Mouse (Mus musculus) heart, adult 2 months (tissue): Measurements from ENCODE around the gene Adad2. TPM values are rescaled to one million over a fixed set of nuclear protein-coding genes. Genes with fewer than 3 reads are reported as not detected.

Experiments
- DNase-seq, 2 experiments: peaks; one replicate each; pipeline ENCODE4 v3.0.0; 2021
- H3K27ac ChIP-seq: fragments of 200-600 bp; 2 replicates; pipeline ENCODE4 v1.8.1; 2022
- H3K27me3 ChIP-seq: fragments of 200-500 bp; 2 replicates; pipeline ENCODE4 v1.6.1; 2012; ENCODE audit warnings: mild to moderate bottlenecking, low read length, inconsistent platforms, mixed read lengths; ENCODE audit not compliant: control insufficient read depth, insufficient read depth
- H3K36me3 ChIP-seq: fragments of 200-500 bp; 2 replicates; pipeline ENCODE4 v1.6.1; 2012; ENCODE audit warnings: low read length, inconsistent platforms; ENCODE audit not compliant: control insufficient read depth, insufficient read depth
- H3K4me1 ChIP-seq: fragments of 200-500 bp; 2 replicates; pipeline ENCODE4 v1.6.1; 2011; ENCODE audit warnings: low read length; ENCODE audit not compliant: control insufficient read depth, insufficient read depth
- H3K4me3 ChIP-seq: fragments of 200-600 bp; 2 replicates; pipeline ENCODE4 v1.8.1; 2022
- H3K79me2 ChIP-seq: fragments of 200-500 bp; replicated peaks from 2 replicates; pipeline ENCODE4 v1.6.1; 2012; ENCODE audit warnings: mild to moderate bottlenecking, inconsistent platforms, low read length, moderate library complexity, mixed read lengths; ENCODE audit not compliant: control insufficient read depth, insufficient read depth
- H3K9ac ChIP-seq: fragments of 200-500 bp; 2 replicates; pipeline ENCODE4 v1.6.1; 2012; ENCODE audit warnings: low read depth, mild to moderate bottlenecking, control low read depth, inconsistent platforms, low read length, mixed read lengths
- CTCF ChIP-seq: fragments of 200-600 bp; IDR thresholded peaks from 2 replicates; pipeline ENCODE4 v1.8.1; 2022; ENCODE audit warnings: antibody characterized with exemption, mild to moderate bottlenecking, moderate library complexity
- EP300 ChIP-seq: fragments of 200-500 bp; IDR thresholded peaks from 2 replicates; pipeline ENCODE4 v1.6.1; 2011; ENCODE audit warnings: low read depth, low read length, control low read depth; ENCODE audit not compliant: insufficient read depth
- POLR2A ChIP-seq: fragments of 200-500 bp; IDR thresholded peaks from 2 replicates; pipeline ENCODE4 v1.6.1; 2011; ENCODE audit warnings: mild to moderate bottlenecking, low read depth, low read length, control low read depth; ENCODE audit not compliant: insufficient read depth
- WGBS: fragments of 180-500 bp; shearing (Covaris S2); methylation state at CpG from one replicate; pipeline ENCODE4 v1.1.7; 2018; 5-methylcytosine and 5-hydroxymethylcytosine counted together
- intact Hi-C: fragments of 180-260 bp; cut with DNase I; formaldehyde crosslinking; loops from one replicate; pipeline ENCODE4 v1.15.1; 2025
- polyA plus RNA-seq: library from polyadenylated mRNA; depleted of rRNA; stranded (reverse); fragments of >200 nt; gene quantifications from 2 replicates; pipeline ENCODE4 v1.2.3, GENCODE M21; 2012
- total RNA-seq, 2 experiments: library from RNA; stranded (reverse); gene quantifications; 2 replicates each; pipeline ENCODE4 v1.2.3; 2021

The Adad2 gene
- total and polyA plus RNA-seq, 3 experiments, result not detected

DNA sequence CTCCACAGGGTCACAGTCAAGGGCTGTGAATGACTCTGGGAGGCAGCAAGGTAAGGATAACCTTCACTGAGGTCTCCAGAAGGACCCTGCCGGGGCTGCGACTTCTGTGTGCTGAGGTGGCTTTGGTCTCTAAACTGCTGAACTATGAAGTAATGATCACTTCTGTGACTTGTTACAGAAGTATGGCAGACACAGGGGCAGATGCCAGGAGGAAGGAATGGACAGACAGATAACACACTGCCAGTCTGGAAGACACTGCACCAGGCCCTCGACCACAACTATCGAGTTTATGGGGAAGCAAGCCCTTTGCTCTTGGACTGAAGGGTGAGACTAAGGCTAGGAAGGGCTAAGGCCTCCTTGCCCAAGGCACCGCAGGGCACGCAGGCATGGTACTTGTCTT is 41.4 kb upstream of the Adad2 start:
- H3K4me1 ChIP-seq, result no peaks in the 10 kb centered on the region
- H3K27ac ChIP-seq, result no peak overlapping the region
- H3K4me3 ChIP-seq, result no peak overlapping the region
- intact Hi-C loops, result no loop called here
- H3K36me3 ChIP-seq, result no peaks in the 10 kb centered on the region
- no peak overlapping the region for H3K9ac ChIP-seq
- peaks cover 12% of the 10 kb centered on the region; the same call in 1 of the 2 replicates for H3K79me2 ChIP-seq
- no peak for TF ChIP-seq POLR2A
- TF ChIP-seq EP300, result no peak
- no peak for TF ChIP-seq CTCF
- WGBS, result 73% methylated on average over 6 of the region's 6 CpGs
- DNase-seq, result no peak
- no peaks in the 10 kb centered on the region for H3K27me3 ChIP-seq

DNA sequence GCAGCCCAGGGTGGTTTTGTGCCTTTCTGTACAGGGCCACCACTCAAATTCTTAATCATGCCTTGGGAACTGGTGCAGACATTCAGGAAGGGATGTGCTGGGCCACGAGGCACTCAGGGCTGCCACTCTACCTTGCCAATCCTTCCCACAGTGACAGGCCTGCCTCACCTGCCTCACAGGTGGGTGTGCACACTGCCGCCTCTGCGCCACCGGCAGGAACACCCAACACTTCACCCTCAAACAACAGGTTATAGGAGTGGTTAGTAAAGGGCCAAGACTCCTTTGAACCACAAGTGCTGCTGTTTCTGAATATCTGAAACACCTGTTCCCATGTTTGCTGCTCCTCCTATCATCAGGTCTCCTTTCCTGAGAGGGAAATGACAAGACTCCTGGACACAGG is 40.1 kb upstream of the Adad2 start:
- Histone ChIP-seq H3K27ac (no peak overlapping the region), H3K36me3 (no peaks in the 10 kb centered on the region)

DNA sequence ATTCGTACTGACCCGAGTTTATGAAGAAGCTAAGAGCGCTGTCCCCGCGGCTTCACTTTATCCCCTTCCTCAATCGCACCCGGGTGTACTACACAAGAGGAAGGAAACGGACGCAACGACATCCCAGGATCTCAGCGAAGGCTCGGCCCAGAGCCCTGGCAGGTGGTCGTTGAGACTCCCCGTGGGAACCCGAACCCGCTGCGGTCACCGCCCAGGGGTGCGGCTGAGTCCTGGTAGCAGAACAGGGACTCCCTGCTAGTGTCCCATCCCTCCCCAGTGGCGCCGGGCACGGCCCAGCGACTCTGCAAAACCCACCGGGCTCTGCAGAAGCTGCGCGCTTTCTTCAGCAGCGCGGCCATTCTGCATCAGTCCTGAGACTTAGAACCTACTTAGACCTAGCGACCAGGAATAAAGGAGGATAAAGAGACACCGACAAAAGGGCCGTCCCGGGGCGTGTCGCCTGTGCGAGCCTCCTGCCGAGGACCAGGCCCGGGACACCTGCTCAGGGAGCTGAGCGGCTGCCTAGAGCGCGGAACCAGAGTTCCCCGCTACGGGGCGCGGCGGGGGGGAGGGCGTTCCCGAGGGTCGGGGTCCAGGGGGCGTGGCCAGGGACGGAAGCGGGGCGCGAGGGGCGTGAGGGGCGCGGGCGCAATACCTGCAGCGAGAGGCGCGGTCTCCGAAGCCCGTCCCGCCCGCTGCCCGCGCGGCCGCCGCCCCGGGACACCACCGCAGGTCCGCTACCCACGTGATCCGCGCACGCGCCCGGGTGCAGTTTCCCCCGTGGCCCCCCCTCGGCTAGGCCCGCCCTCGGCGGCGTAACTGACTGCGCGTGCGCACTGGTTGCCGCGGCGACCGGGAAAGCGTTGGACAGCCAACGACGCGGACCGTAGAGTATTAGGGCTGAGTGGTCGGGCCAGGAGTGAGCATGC is 37.8 kb upstream of the Adad2 start, which contains the start of the genes Hsdl1 and Dnaaf1:
Hsdl1 (minus strand) TSS at position 747 of the 929 bp plus-strand sequence.
Dnaaf1 (plus strand) TSS at position 799 of the 929 bp plus-strand sequence.
- intact Hi-C loops, result loop anchor here (1.0 to 2.0 kb wide), 2 partner anchors 16 to 30 kb away; partner anchors contain the start of genes Mbtps1 and Taf1c
- DNase-seq, result peak; percentile 97 to 99
- H3K36me3 ChIP-seq, result no peaks in the 10 kb centered on the region
- H3K9ac ChIP-seq, result peak within 1 kb of the TSS; percentile 91
- peak within 1 kb of the TSS; percentile 75 for H3K4me3 ChIP-seq
- H3K79me2 ChIP-seq, result peaks cover 10% of the 10 kb centered on the region; the same call in 1 of the 2 replicates
- no peaks in the 10 kb centered on the region for H3K4me1 ChIP-seq
- H3K27me3 ChIP-seq, result no peaks in the 10 kb centered on the region
- H3K27ac ChIP-seq, result peak within 1 kb of the TSS; percentile 58
- TF ChIP-seq CTCF (peak; percentile 45), POLR2A (peak; percentile 56; the same call in 1 of the 2 replicates), EP300 (no peak)
- under 1% methylated on average over 95 of the region's 97 CpGs for WGBS

More for the DNA sequence above, 40.1 kb upstream of the Adad2 start:
- intact Hi-C loops, result no loop called here
- H3K9ac ChIP-seq, result no peak overlapping the region
- no peak overlapping the region for H3K4me3 ChIP-seq
- 83% methylated on average over 4 of the region's 4 CpGs for WGBS
- DNase-seq, result no peak
- peaks cover 12% of the 10 kb centered on the region; the same call in 1 of the 2 replicates for H3K79me2 ChIP-seq
- H3K27me3 ChIP-seq, result no peaks in the 10 kb centered on the region
- TF ChIP-seq EP300 (no peak), POLR2A (no peak), CTCF (no peak)
- H3K4me1 ChIP-seq, result no peaks in the 10 kb centered on the region

- no peaks in the 10 kb centered on the region for H3K36me3 ChIP-seq
- peak overlapping the region; percentile 58 for H3K9ac ChIP-seq
- H3K4me1 ChIP-seq, result no peaks in the 10 kb centered on the region
- H3K27me3 ChIP-seq, result no peaks in the 10 kb centered on the region
- intact Hi-C loops, result loop anchor here (1.0 to 2.0 kb wide), 2 partner anchors 17 to 29 kb away; partner anchors contain the start of genes Mbtps1 and Taf1c
- peak overlapping the region; percentile 75 for H3K4me3 ChIP-seq
- no peak for DNase-seq
- H3K79me2 ChIP-seq, result peaks cover 7% of the 10 kb centered on the region; the same call in 1 of the 2 replicates
- 1% methylated on average over 16 of the region's 16 CpGs for WGBS
- TF ChIP-seq EP300, result no peak
- no peak for TF ChIP-seq CTCF
- TF ChIP-seq POLR2A, result no peak
- H3K27ac ChIP-seq, result peak overlapping the region; percentile 58; the same call in 1 of the 2 replicates
Observed at GRCm38 (mm10) chr8:119575366-119575726, 37.2 kb upstream of the Adad2 start.

- intact Hi-C loops, result no loop called here
- 0 out of 2 replicates have a peak, but pooled peaks cover 1% of the 10 kb centered on the region for H3K79me2 ChIP-seq
- TF ChIP-seq EP300, result no peak
- no peak for TF ChIP-seq POLR2A
- TF ChIP-seq CTCF, result no peak
- no peaks in the 10 kb centered on the region for H3K4me1 ChIP-seq
- no peak overlapping the region for H3K9ac ChIP-seq
- no peaks in the 10 kb centered on the region for H3K36me3 ChIP-seq
- WGBS, result 67% methylated on average over 13 of the region's 13 CpGs
- H3K27me3 ChIP-seq, result no peaks in the 10 kb centered on the region
- no peak overlapping the region for H3K4me3 ChIP-seq
- no peak for DNase-seq
- H3K27ac ChIP-seq, result no peak overlapping the region
Observed at GRCm38 (mm10) chr8:119579096-119579495, 33.5 kb upstream of the Adad2 start.
